In genomic region chr9:58742692-58743091, GRCm38 (mm10) we compare ENCODE assay signal across 28 mouse cellular contexts. TPM values are rescaled to one million over a fixed set of nuclear protein-coding genes. Genes with fewer than 3 reads are reported as not detected.
"Had no signal": no experiment of that assay in that cellular context is flagged by ENCODE, and none has a peak within 500 bp of the region (broad histone marks: within the 10 kb centered on the region; RNA-seq: fewer than 3 reads in every experiment).

No protein-coding gene starts in this region.

- H3K4me3 ChIP-seq: heart, adult 2 months; heart, embryonic 13.5 days; heart, embryonic 15.5 days; hindbrain, embryonic 13.5 days; hindbrain, embryonic 15.5 days; limb, embryonic 13.5 days; limb, embryonic 15.5 days; liver, embryonic 15.5 days had no signal

- H3K9me3 ChIP-seq: heart, embryonic 13.5 days; heart, embryonic 15.5 days; hindbrain, embryonic 13.5 days; hindbrain, embryonic 15.5 days; limb, embryonic 13.5 days; limb, embryonic 15.5 days; liver, embryonic 15.5 days had no signal

- H3K9ac ChIP-seq: heart, embryonic 13.5 days; heart, embryonic 15.5 days; hindbrain, embryonic 13.5 days; hindbrain, embryonic 15.5 days; limb, embryonic 13.5 days; limb, embryonic 15.5 days; liver, embryonic 15.5 days had no signal

- H3K4me2 ChIP-seq: heart, embryonic 11.5 days; heart, embryonic 13.5 days; heart, embryonic 15.5 days; hindbrain, embryonic 13.5 days; hindbrain, embryonic 15.5 days; limb, embryonic 13.5 days; limb, embryonic 15.5 days; liver, embryonic 15.5 days had no signal

- H3K4me1 ChIP-seq: limb, embryonic 15.5 days had no signal

- H3K27ac ChIP-seq: heart, adult 2 months; heart, embryonic 13.5 days; heart, embryonic 15.5 days; hindbrain, embryonic 13.5 days; hindbrain, embryonic 15.5 days; hindbrain, postnatal 0 days; limb, embryonic 13.5 days; limb, embryonic 15.5 days; liver, embryonic 15.5 days had no signal

- H3K36me3 ChIP-seq: heart, embryonic 13.5 days; heart, embryonic 15.5 days; hindbrain, embryonic 13.5 days; hindbrain, embryonic 15.5 days; limb, embryonic 13.5 days; limb, embryonic 15.5 days; liver, embryonic 15.5 days had no signal

- ATAC-seq: hindbrain, postnatal 0 days; intestine, embryonic 16.5 days had no signal

- H3K27me3 ChIP-seq: heart, embryonic 13.5 days; heart, embryonic 15.5 days; hindbrain, embryonic 13.5 days; hindbrain, embryonic 15.5 days; limb, embryonic 13.5 days; limb, embryonic 15.5 days; liver, embryonic 15.5 days had no signal

- DNase-seq: gastrocnemius, postnatal 14 days; gastrocnemius, postnatal 36 days; heart, adult 11 months; heart, adult 2 months; heart, postnatal 14 days; heart, postnatal 36 days; kidney, adult 11 months; kidney, adult 8-10 months; kidney, postnatal 10 days; kidney, postnatal 25 days; layer of hippocampus, adult 9-11 months; left cerebral cortex, postnatal 4 days had no signal

RNA-seq across cellular contexts. Expression of gene Rec114, which starts 1.1 kb away (rescaled TPM):
- total RNA-seq: gastrocnemius, postnatal 36 days; layer of hippocampus, adult 18-20 months; layer of hippocampus, postnatal 36 days; left cerebral cortex, adult 18-20 months; left cerebral cortex, adult 8-10 months; left cerebral cortex, postnatal 25 days had no signal
- polyA plus RNA-seq: large intestine, adult 2 months had no signal
